Mouse (Mus musculus): Measurements from ENCODE around the gene Myo1e. TPM values are rescaled to one million over a fixed set of nuclear protein-coding genes. Genes with fewer than 3 reads are reported as not detected.

Myo1e gene
- polyA plus RNA-seq (2014; fragmentation: Illumina TruSeq; extraction: RNeasy Lipid Tissue Mini Kit (QIAGEN cat#74804); ENCODE audit: low read depth, low replicate concordance), result 13.1 TPM

GRCm38 (mm10) chr9:70207151-70207831 lies at the start of gene Myo1e:
Myo1e (plus strand) TSS chr9:70207350.

GRCm38 (mm10) chr9:70421257-70422056 lies 214.3 kb downstream of the Myo1e start, which contains the start of gene Ccnb2:
Ccnb2 (minus strand) TSS chr9:70421547.

Other genes starting within 250 kb of the Myo1e start
- 210 TPM for gene Bnip2, start 217.9 kb upstream of the Myo1e start, polyA plus RNA-seq (2014; fragmentation: Illumina TruSeq; extraction: RNeasy Lipid Tissue Mini Kit (QIAGEN cat#74804); ENCODE audit: low read depth, low replicate concordance)
- 359 TPM for gene Gtf2a2, start 194.8 kb upstream of the Myo1e start, polyA plus RNA-seq (2014; fragmentation: Illumina TruSeq; extraction: RNeasy Lipid Tissue Mini Kit (QIAGEN cat#74804); ENCODE audit: low read depth, low replicate concordance)
- gene Gcnt3, start 169.3 kb upstream of the Myo1e start, polyA plus RNA-seq (2014; fragmentation: Illumina TruSeq; extraction: RNeasy Lipid Tissue Mini Kit (QIAGEN cat#74804); ENCODE audit: low read depth, low replicate concordance), result not detected
- gene Fam81a, start 64.8 kb upstream of the Myo1e start, polyA plus RNA-seq (2014; fragmentation: Illumina TruSeq; extraction: RNeasy Lipid Tissue Mini Kit (QIAGEN cat#74804); ENCODE audit: low read depth, low replicate concordance), result 4.1 TPM
- 2.4 TPM for gene Ccnb2, start 214.2 kb downstream of the Myo1e start, polyA plus RNA-seq (2014; fragmentation: Illumina TruSeq; extraction: RNeasy Lipid Tissue Mini Kit (QIAGEN cat#74804); ENCODE audit: low read depth, low replicate concordance)